Mouse (Mus musculus) small intestine, adult 2 months (tissue): ENCODE measurements at regions not wholly inside any gene's neighbourhood (a gene's known extent, or its start where the extent isn't known, plus 50 kb on each side); places are given as distances from the start of the nearest gene placed in this dataset.

ENCODE experiments used
- CTCF ChIP-seq: fragments of 200-500 bp; IDR thresholded peaks from 2 replicates; pipeline ENCODE4 v1.5.1; 2012; ENCODE audit warnings: low read depth, mild to moderate bottlenecking, control low read depth, inconsistent platforms, low read length, moderate library complexity, mixed read lengths; ENCODE audit not compliant: insufficient replicate concordance, insufficient read length; ENCODE audit errors: extremely low read depth
- POLR2A ChIP-seq: fragments of 200-500 bp; IDR thresholded peaks from 2 replicates; pipeline ENCODE4 v1.6.1; 2012; ENCODE audit warnings: low read depth, mild to moderate bottlenecking, control low read depth, inconsistent platforms, low read length, moderate library complexity

DNA sequence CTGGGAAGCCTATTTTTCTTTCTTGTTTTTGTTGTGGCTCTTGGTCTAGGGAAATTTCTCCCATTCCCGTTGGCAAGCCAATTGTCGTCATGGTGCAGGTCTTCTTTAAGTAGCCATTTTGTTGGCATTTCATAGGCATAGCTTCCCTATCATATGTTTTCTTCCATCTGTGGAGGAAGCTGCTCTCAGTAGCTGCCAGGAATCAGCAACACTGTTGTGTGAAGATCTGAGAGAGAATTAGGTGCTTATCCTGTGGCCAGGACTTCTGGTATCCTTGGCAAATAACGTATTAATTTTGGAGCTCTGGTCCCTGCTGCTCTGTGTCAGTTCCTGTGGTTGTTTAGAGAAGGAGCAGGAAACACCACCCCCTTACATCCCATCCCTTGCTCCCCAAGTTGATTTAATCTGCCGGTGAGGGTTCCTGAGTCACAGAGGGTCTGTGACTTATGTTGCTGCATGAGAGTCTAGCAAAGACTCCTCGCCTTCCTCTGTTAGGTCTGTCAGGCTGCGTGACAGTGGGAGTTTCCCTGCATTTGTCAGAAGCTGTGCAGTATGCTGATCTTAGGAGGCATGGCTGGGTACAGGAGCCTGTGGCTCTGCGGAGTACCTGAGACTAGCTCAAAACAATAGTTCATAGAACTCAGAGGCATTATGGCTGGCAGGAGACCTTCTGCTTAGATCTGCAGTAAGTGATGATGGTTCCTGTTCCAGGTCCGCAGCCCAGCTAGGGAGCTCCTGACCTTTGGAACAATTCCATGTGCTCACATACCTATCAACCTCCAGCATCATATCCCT is 93.4 kb downstream of the Fam173b start:
- TF ChIP-seq POLR2A: no peak
- TF ChIP-seq CTCF: no peak
